Mouse (Mus musculus): ENCODE results near the gene Bid.
A peak's percentile ranks its signal among the peaks of the same experiment; 100 is the strongest.

- TF ChIP-seq EP300 (IDR thresholded peaks at IDR 0.05; ENCODE audit: low read depth in 1 of 2, low read length in 2 of 2) (no peak), SMC3 (IDR thresholded peaks at IDR 0.05; ENCODE audit: low read depth, low read length) (peak; percentile 84)
These were observed 13.2 kb downstream of the Bid start for GRCm38 (mm10) chr6:120903450-120903912.

Data from MEL (cell line).